Mouse (Mus musculus): ENCODE data around the gene Cd2bp2. TPM values are rescaled to one million over a fixed set of nuclear protein-coding genes. Genes with fewer than 3 reads are reported as not detected.

Gene Cd2bp2
- polyA plus RNA-seq, 1 experiment from 2014 or later: 73.3 TPM

GRCm38 (mm10) chr7:127228615-127229303 is 32.9 kb upstream of the Cd2bp2 start:
- no peak overlapping the region for H3K27ac ChIP-seq
- H3K4me3 ChIP-seq: no peak overlapping the region
- H3K9ac ChIP-seq: no peak overlapping the region
- no peak for ATAC-seq (ENCODE audit: insufficient number of reproducible peaks, insufficient read depth, low FRiP score, low TSS enrichment, low read depth)
- H3K4me1 ChIP-seq: peaks cover 22% of the 10 kb centered on the region
- 71% methylated on average over 4 of the region's 4 CpGs for WGBS
- H3K36me3 ChIP-seq: peaks cover 24% of the 10 kb centered on the region
- no peaks in the 10 kb centered on the region for H3K27me3 ChIP-seq
- no peaks in the 10 kb centered on the region for H3K9me3 ChIP-seq
- no peak overlapping the region for H3K4me2 ChIP-seq

- Histone ChIP-seq H3K4me1 (peaks cover 5% of the 10 kb centered on the region), H3K4me2 (no peak overlapping the region), H3K36me3 (peaks cover 16% of the 10 kb centered on the region), H3K27me3 (no peaks in the 10 kb centered on the region), H3K9me3 (no peaks in the 10 kb centered on the region), H3K4me3 (no peak overlapping the region), H3K9ac (no peak overlapping the region), H3K27ac (no peak overlapping the region)
- WGBS: 89% methylated on average over 11 of the region's 11 CpGs
- ATAC-seq (ENCODE audit: insufficient number of reproducible peaks, insufficient read depth, low FRiP score, low TSS enrichment, low read depth): no peak
Measured at GRCm38 (mm10) chr7:127225147-127225995, 29.5 kb upstream of the Cd2bp2 start.

- 90% methylated on average over 6 of the region's 6 CpGs for WGBS
- no peak for ATAC-seq (ENCODE audit: insufficient number of reproducible peaks, insufficient read depth, low FRiP score, low TSS enrichment, low read depth)
Measured at GRCm38 (mm10) chr7:127224616-127225015, 28.8 kb upstream of the Cd2bp2 start.

GRCm38 (mm10) chr7:127223515-127224478 is 27.9 kb upstream of the Cd2bp2 start:
- H3K27me3 ChIP-seq: no peaks in the 10 kb centered on the region
- H3K9ac ChIP-seq: no peak overlapping the region
- 85% methylated on average over 6 of the region's 6 CpGs for WGBS
- peaks cover under 1% of the 10 kb centered on the region; the same call in 1 of the 2 replicates for H3K36me3 ChIP-seq
- no peak for ATAC-seq (ENCODE audit: insufficient number of reproducible peaks, insufficient read depth, low FRiP score, low TSS enrichment, low read depth)
- H3K4me1 ChIP-seq: no peaks in the 10 kb centered on the region
- H3K4me2 ChIP-seq: no peak overlapping the region
- no peak overlapping the region for H3K4me3 ChIP-seq
- no peaks in the 10 kb centered on the region for H3K9me3 ChIP-seq
- H3K27ac ChIP-seq: no peak overlapping the region

More at GRCm38 (mm10) chr7:127224616-127225015, 28.8 kb upstream of the Cd2bp2 start:
- Histone ChIP-seq H3K27ac (no peak overlapping the region), H3K4me2 (no peak overlapping the region), H3K27me3 (no peaks in the 10 kb centered on the region), H3K36me3 (peaks cover 9% of the 10 kb centered on the region), H3K4me3 (no peak overlapping the region), H3K9me3 (no peaks in the 10 kb centered on the region), H3K4me1 (no peaks in the 10 kb centered on the region), H3K9ac (no peak overlapping the region)

- Histone ChIP-seq H3K27ac (no peak overlapping the region), H3K9ac (no peak overlapping the region), H3K27me3 (no peaks in the 10 kb centered on the region), H3K36me3 (no peaks in the 10 kb centered on the region), H3K4me3 (no peak overlapping the region), H3K4me1 (no peaks in the 10 kb centered on the region), H3K4me2 (no peak overlapping the region), H3K9me3 (no peaks in the 10 kb centered on the region)
- WGBS: 95% methylated on average over 3 of the region's 3 CpGs
- ATAC-seq (ENCODE audit: insufficient number of reproducible peaks, insufficient read depth, low FRiP score, low TSS enrichment, low read depth): no peak
Measured at GRCm38 (mm10) chr7:127223106-127223505, 27.3 kb upstream of the Cd2bp2 start.

GRCm38 (mm10) chr7:127220440-127220839 is 24.6 kb upstream of the Cd2bp2 start:
- no peaks in the 10 kb centered on the region for H3K9me3 ChIP-seq
- H3K27me3 ChIP-seq: no peaks in the 10 kb centered on the region
- no peak overlapping the region for H3K9ac ChIP-seq
- H3K4me2 ChIP-seq: no peak overlapping the region
- H3K27ac ChIP-seq: no peak overlapping the region
- no peaks in the 10 kb centered on the region for H3K36me3 ChIP-seq
- peaks cover 4% of the 10 kb centered on the region; the same call in 1 of the 2 replicates for H3K4me1 ChIP-seq
- 76% methylated on average over 6 of the region's 6 CpGs for WGBS
- ATAC-seq (ENCODE audit: insufficient number of reproducible peaks, insufficient read depth, low FRiP score, low TSS enrichment, low read depth): no peak
- no peak overlapping the region for H3K4me3 ChIP-seq

GRCm38 (mm10) chr7:127218670-127219069 is 22.8 kb upstream of the Cd2bp2 start:
- Histone ChIP-seq H3K27me3 (peaks cover 6% of the 10 kb centered on the region; the same call in 1 of the 2 replicates), H3K4me2 (no peak overlapping the region), H3K9me3 (no peaks in the 10 kb centered on the region), H3K27ac (no peak overlapping the region), H3K4me3 (no peak overlapping the region), H3K36me3 (no peaks in the 10 kb centered on the region), H3K4me1 (peaks cover 15% of the 10 kb centered on the region), H3K9ac (no peak overlapping the region)
- no peak for ATAC-seq (ENCODE audit: insufficient number of reproducible peaks, insufficient read depth, low FRiP score, low TSS enrichment, low read depth)
- 95% methylated on average over 4 of the region's 4 CpGs for WGBS

GRCm38 (mm10) chr7:127217901-127218642 is 22.2 kb upstream of the Cd2bp2 start:
- peaks cover 15% of the 10 kb centered on the region for H3K4me1 ChIP-seq
- no peaks in the 10 kb centered on the region for H3K36me3 ChIP-seq
- H3K4me2 ChIP-seq: no peak overlapping the region
- no peak overlapping the region for H3K27ac ChIP-seq
- H3K9me3 ChIP-seq: no peaks in the 10 kb centered on the region
- H3K4me3 ChIP-seq: no peak overlapping the region
- WGBS: 79% methylated on average over 10 of the region's 10 CpGs
- ATAC-seq (ENCODE audit: insufficient number of reproducible peaks, insufficient read depth, low FRiP score, low TSS enrichment, low read depth): no peak
- H3K27me3 ChIP-seq: peaks cover 9% of the 10 kb centered on the region; the same call in 1 of the 2 replicates
- H3K9ac ChIP-seq: no peak overlapping the region

GRCm38 (mm10) chr7:127217475-127217874 is 21.6 kb upstream of the Cd2bp2 start:
- peaks cover 15% of the 10 kb centered on the region for H3K4me1 ChIP-seq
- ATAC-seq (ENCODE audit: insufficient number of reproducible peaks, insufficient read depth, low FRiP score, low TSS enrichment, low read depth): no peak

GRCm38 (mm10) chr7:127216307-127216706 is 20.5 kb upstream of the Cd2bp2 start:
- H3K9me3 ChIP-seq: no peaks in the 10 kb centered on the region
- H3K9ac ChIP-seq: no peak overlapping the region
- peaks cover 15% of the 10 kb centered on the region for H3K4me1 ChIP-seq
- H3K27me3 ChIP-seq: peaks cover 9% of the 10 kb centered on the region; the same call in 1 of the 2 replicates
- no peak overlapping the region for H3K27ac ChIP-seq
- no peak for ATAC-seq (ENCODE audit: insufficient number of reproducible peaks, insufficient read depth, low FRiP score, low TSS enrichment, low read depth)
- no peaks in the 10 kb centered on the region for H3K36me3 ChIP-seq
- 78% methylated on average over 5 of the region's 5 CpGs for WGBS
- H3K4me2 ChIP-seq: no peak overlapping the region
- H3K4me3 ChIP-seq: no peak overlapping the region

More at GRCm38 (mm10) chr7:127217475-127217874, 21.6 kb upstream of the Cd2bp2 start:
- H3K27ac ChIP-seq: no peak overlapping the region
- 84% methylated on average over 6 of the region's 6 CpGs for WGBS
- H3K4me2 ChIP-seq: no peak overlapping the region
- H3K36me3 ChIP-seq: no peaks in the 10 kb centered on the region
- no peak overlapping the region for H3K4me3 ChIP-seq
- H3K9ac ChIP-seq: no peak overlapping the region
- peaks cover 9% of the 10 kb centered on the region; the same call in 1 of the 2 replicates for H3K27me3 ChIP-seq
- no peaks in the 10 kb centered on the region for H3K9me3 ChIP-seq

All from embryonic facial prominence, embryonic 13.5 days (tissue).